Mouse (Mus musculus): ENCODE results near the gene Adprhl1. TPM values are rescaled to one million over a fixed set of nuclear protein-coding genes. Genes with fewer than 3 reads are reported as not detected.

The Adprhl1 gene
- total and polyA plus RNA-seq, 3 experiments = not detected

GRCm38 (mm10) chr8:13200301-13201012, 53.5 kb downstream of the Adprhl1 start, which contains the start of gene Grtp1:
Grtp1 (minus strand) TSS chr8:13200620.
- Histone ChIP-seq H3K9ac (ENCODE audit: insufficient read depth, low read depth) (no peak within 1 kb of the TSS), H3K4me1 (ENCODE audit: control insufficient read depth in 1 of 2, insufficient read depth in 2 of 2) (no peaks in the 10 kb centered on the region), H3K4me3 (replicated peaks in 1 of 3; ENCODE audit: low read depth in 2 of 3, low read length in 2 of 3, poor library complexity in 1 of 3) (no peak within 1 kb of the TSS), H3K4me2 (ENCODE audit: insufficient read depth, low read depth, poor library complexity, severe bottlenecking) (no peak within 1 kb of the TSS), H3K27me3 (replicated peaks) (peaks cover 83% of the 10 kb centered on the region), H3K79me2 (replicated peaks; ENCODE audit: control insufficient read depth, extremely low read depth, insufficient read depth, poor library complexity, severe bottlenecking) (no peaks in the 10 kb centered on the region), H3K27ac (ENCODE audit: insufficient read depth, low read depth) (no peak within 1 kb of the TSS), H3K9me3 (replicated peaks; ENCODE audit: low read length) (peaks cover 11% of the 10 kb centered on the region), H3K36me3 (replicated peaks in 1 of 2; ENCODE audit: control insufficient read depth in 1 of 2, insufficient read depth in 1 of 2, low read length in 1 of 2) (no peaks in the 10 kb centered on the region)
- no peak for DNase-seq (ENCODE audit: extremely low read depth)
- in situ Hi-C loops (cut with MboI; ENCODE audit: low pct_ligation_motif_present, low pct_unique_long_range_greater_than_20kb, low sequenced_read_pairs) (loop anchor here (25.0 kb wide), 1 partner anchor 213 kb away; no protein-coding TSS in a partner anchor), dilution Hi-C loops (cut with MboI; ENCODE audit: extremely low pct_ligation_motif_present, extremely low pct_unique_long_range_greater_than_20kb, low sequenced_read_pairs) (no loop called here)
- TF ChIP-seq MEF2A (IDR thresholded peaks at IDR 0.05; ENCODE audit: borderline replicate concordance, low read depth, low read length) (no peak), HCFC1 (IDR thresholded peaks at IDR 0.05; ENCODE audit: low read depth, low read length) (no peak), ETS1 (conservative IDR thresholded peaks at IDR 0.05; ENCODE audit: low read depth, low read length) (no peak), IRF4 (IDR thresholded peaks at IDR 0.05; ENCODE audit: low read depth, low read length) (no peak), MAZ (IDR thresholded peaks at IDR 0.05; ENCODE audit: low read depth, low read length) (no peak), SMC3 (IDR thresholded peaks at IDR 0.05; ENCODE audit: low read depth, low read length) (no peak), JUND (conservative IDR thresholded peaks at IDR 0.05; ENCODE audit: low read depth, low read length) (no peak), ZNF384 (IDR thresholded peaks at IDR 0.05; ENCODE audit: low read depth, low read length) (no peak), EP300 (IDR thresholded peaks at IDR 0.05; ENCODE audit: low read length) (no peak), USF1 (IDR thresholded peaks at IDR 0.05; ENCODE audit: low read depth, low read length) (no peak), CHD2 (IDR thresholded peaks at IDR 0.05; ENCODE audit: low read length) (no peak)

GRCm38 (mm10) chr8:13199385-13200061, 54.4 kb downstream of the Adprhl1 start:
- H3K27me3 ChIP-seq (replicated peaks) = peaks cover 83% of the 10 kb centered on the region
- no peak overlapping the region for H3K9ac ChIP-seq (ENCODE audit: insufficient read depth, low read depth)
- no peak overlapping the region for H3K27ac ChIP-seq (ENCODE audit: insufficient read depth, low read depth)
- peaks cover 11% of the 10 kb centered on the region for H3K9me3 ChIP-seq (replicated peaks; ENCODE audit: low read length)
- no peaks in the 10 kb centered on the region for H3K79me2 ChIP-seq (replicated peaks; ENCODE audit: control insufficient read depth, extremely low read depth, insufficient read depth, poor library complexity, severe bottlenecking)
- H3K4me3 ChIP-seq (replicated peaks in 1 of 3; ENCODE audit: low read depth in 2 of 3, low read length in 2 of 3, poor library complexity in 1 of 3) = no peak overlapping the region
- DNase-seq (ENCODE audit: extremely low read depth) = no peak
- H3K4me2 ChIP-seq (ENCODE audit: insufficient read depth, low read depth, poor library complexity, severe bottlenecking) = no peak overlapping the region
- H3K36me3 ChIP-seq (replicated peaks in 1 of 2; ENCODE audit: control insufficient read depth in 1 of 2, insufficient read depth in 1 of 2, low read length in 1 of 2) = no peaks in the 10 kb centered on the region
- dilution Hi-C loops (cut with MboI; ENCODE audit: extremely low pct_ligation_motif_present, extremely low pct_unique_long_range_greater_than_20kb, low sequenced_read_pairs) = no loop called here
- in situ Hi-C loops (cut with MboI; ENCODE audit: low pct_ligation_motif_present, low pct_unique_long_range_greater_than_20kb, low sequenced_read_pairs) = loop anchor here (25.0 kb wide), 1 partner anchor 212 kb away; no protein-coding TSS in a partner anchor
- TF ChIP-seq JUND (conservative IDR thresholded peaks at IDR 0.05; ENCODE audit: low read depth, low read length) (no peak), IRF4 (IDR thresholded peaks at IDR 0.05; ENCODE audit: low read depth, low read length) (no peak), CHD2 (IDR thresholded peaks at IDR 0.05; ENCODE audit: low read length) (no peak), RAD21 (IDR thresholded peaks at IDR 0.05; ENCODE audit: low read depth, low read length) (no peak), CTCF (conservative IDR thresholded peaks at IDR 0.05 in 1 of 2, IDR thresholded peaks at IDR 0.05 in 1 of 2; ENCODE audit: low read depth in 2 of 2, low read length in 2 of 2) (no peak), POLR2A (IDR thresholded peaks at IDR 0.05; ENCODE audit: low read depth, low read length) (no peak), MYC (IDR thresholded peaks at IDR 0.05; ENCODE audit: low read depth, low read length) (no peak), MAFK (IDR thresholded peaks at IDR 0.05; ENCODE audit: insufficient replicate concordance, low read length) (no peak), BHLHE40 (IDR thresholded peaks at IDR 0.05; ENCODE audit: low read depth, low read length) (no peak), ELF1 (IDR thresholded peaks at IDR 0.05; ENCODE audit: low read depth, low read length) (no peak), JUN (IDR thresholded peaks at IDR 0.05; ENCODE audit: insufficient read depth, low read depth, low read length) (no peak), ZKSCAN1 (IDR thresholded peaks at IDR 0.05; ENCODE audit: borderline replicate concordance, low read depth, low read length) (no peak), ZNF384 (IDR thresholded peaks at IDR 0.05; ENCODE audit: low read depth, low read length) (no peak), NRF1 (IDR thresholded peaks at IDR 0.05; ENCODE audit: low read depth, low read length) (no peak), RCOR1 (conservative IDR thresholded peaks at IDR 0.05; ENCODE audit: low read depth, low read length) (no peak), MAZ (IDR thresholded peaks at IDR 0.05; ENCODE audit: low read depth, low read length) (no peak), NELFE (IDR thresholded peaks at IDR 0.05; ENCODE audit: low read depth, low read length) (no peak), UBTF (IDR thresholded peaks at IDR 0.05; ENCODE audit: low read depth, low read length) (no peak), MAX (IDR thresholded peaks at IDR 0.05; ENCODE audit: low read length) (no peak), ETS1 (conservative IDR thresholded peaks at IDR 0.05; ENCODE audit: low read depth, low read length) (no peak)
- no peaks in the 10 kb centered on the region for H3K4me1 ChIP-seq (ENCODE audit: control insufficient read depth in 1 of 2, insufficient read depth in 2 of 2)

Measured in CH12.LX (cell line).